Mouse (Mus musculus) layer of hippocampus, adult 18-20 months (tissue): Measurements from ENCODE around the gene Cnep1r1. TPM values are rescaled to one million over a fixed set of nuclear protein-coding genes. Genes with fewer than 3 reads are reported as not detected.

Experiments used
- DNase-seq, 2 experiments: peaks; one replicate each; pipeline ENCODE4 v3.0.0; 2022; ENCODE audit warnings: low spot score in 2 of 2
- microRNA-seq, 2 experiments: library from miRNA; unstranded; fragments of <30 nt; microRNA quantifications; one replicate each; pipeline ENCODE4 v1.2.0; 2021
- total RNA-seq, 2 experiments: library from RNA; stranded (reverse); gene quantifications; 2 replicates each; pipeline ENCODE4 v1.2.3; 2021

Gene Cnep1r1
- total RNA-seq, 2 experiments from 2014 or later: 32.2 to 34.0 TPM

GRCm38 (mm10) chr8:88183121-88183520, 64.6 kb downstream of the Cnep1r1 start:
- DNase-seq: no peak

Small RNA genes within 50 kb of the gene (microRNA-seq; reads per million reads assigned to microRNA genes)
- gene Mir7071: 1.7 to 1.8 reads per million in 2 experiments

Other genes with a start within 250 kb of the Cnep1r1 start
- 10 to 100 TPM; 37.0 to 42.7 TPM for gene Zfp423, start 159.2 kb upstream of the Cnep1r1 start, total RNA-seq
- 10 to 100 TPM; 24.7 to 24.9 TPM for gene Heatr3, start 19.1 kb downstream of the Cnep1r1 start, total RNA-seq
- 10 to 100 TPM; 39.1 to 39.6 TPM for gene Tent4b, start 80.4 kb downstream of the Cnep1r1 start, total RNA-seq
- 1 to 10 TPM; 2.2 to 3.3 TPM for gene Adcy7, start 153.6 kb downstream of the Cnep1r1 start, total RNA-seq
- gene Brd7, start 243.4 kb downstream of the Cnep1r1 start, total RNA-seq: 10 to 100 TPM; 48.4 to 49.9 TPM